Mouse (Mus musculus) hindbrain, postnatal 0 days (tissue): ENCODE results near the gene Nav2. TPM values are rescaled to one million over a fixed set of nuclear protein-coding genes. Genes with fewer than 3 reads are reported as not detected.
A peak's percentile ranks its signal among the peaks of the same experiment; 100 is the strongest.

Source experiments
- ATAC-seq: fragments of 200-750 bp; cut with Nextera tagmentation; 2 replicates; pipeline ENCODE4 v1.8.0; 2017; ENCODE audit warnings: mild to moderate bottlenecking, moderate TSS enrichment, moderate library complexity
- DNase-seq: peaks from one replicate; pipeline ENCODE4 v3.0.0-alpha.2; 2015; ENCODE audit warnings: low spot score
- H3K27ac ChIP-seq: fragments of 300-500 bp; sonication (generic); 2 replicates; pipeline ENCODE4 v1.5.1; 2014; ENCODE audit warnings: mild to moderate bottlenecking
- H3K27me3 ChIP-seq: fragments of 300-500 bp; sonication (generic); 2 replicates; pipeline ENCODE4 v1.6.1; 2014; ENCODE audit warnings: low read length, mixed read lengths; ENCODE audit not compliant: insufficient read depth
- H3K36me3 ChIP-seq: fragments of 300-500 bp; sonication (generic); 2 replicates; pipeline ENCODE4 v1.6.1; 2014; ENCODE audit warnings: low read length, mixed read lengths; ENCODE audit not compliant: insufficient read depth
- H3K4me1 ChIP-seq: fragments of 300-500 bp; sonication (generic); 2 replicates; pipeline ENCODE4 v1.6.1; 2014; ENCODE audit warnings: antibody characterized with exemption, low read length, mixed read lengths; ENCODE audit not compliant: insufficient read depth
- H3K4me2 ChIP-seq: fragments of 300-500 bp; sonication (generic); 2 replicates; pipeline ENCODE4 v1.6.1; 2014; ENCODE audit warnings: low read depth, mild to moderate bottlenecking, low read length, moderate library complexity, mixed read lengths
- H3K4me3 ChIP-seq: fragments of 300-500 bp; sonication (generic); 2 replicates; pipeline ENCODE4 v1.5.1; 2014; ENCODE audit warnings: low read length
- H3K9ac ChIP-seq: fragments of 300-500 bp; sonication (generic); replicated peaks from 2 replicates; pipeline ENCODE4 v1.6.1; 2014; ENCODE audit warnings: mild to moderate bottlenecking, low read length, moderate library complexity, mixed read lengths
- H3K9me3 ChIP-seq: fragments of 300-500 bp; sonication (generic); 2 replicates; pipeline ENCODE4 v1.6.1; 2016; ENCODE audit warnings: low read length, mixed read lengths
- CTCF ChIP-seq: IDR thresholded peaks from 2 replicates; pipeline ENCODE4 v1.5.1; 2016; ENCODE audit warnings: antibody characterized with exemption, control low read depth, low read depth
- WGBS: fragments of 180-500 bp; shearing (Covaris S2); extraction: QIAGEN DNeasy Blood & Tissue Kit; methylation state at CpG from one replicate; pipeline ENCODE4 v1.1.7; 2014; 5-methylcytosine and 5-hydroxymethylcytosine counted together
- polyA plus RNA-seq: library from polyadenylated mRNA; unstranded; fragments of >200 nt; fragmentation: Nextera tagmentation; extraction: Ambion mirVana; gene quantifications from 2 replicates; pipeline ENCODE4 v1.2.1, GENCODE M21; 2015
- total RNA-seq: library from RNA; depleted of rRNA; stranded (reverse); fragments of >200 nt; gene quantifications from 2 replicates; pipeline ENCODE4 v1.2.3, GENCODE M21; 2014

The Nav2 gene
- total and polyA plus RNA-seq, 2 experiments from 2014 or later: 20.1 to 64.7 TPM

- DNase-seq (no peak), ATAC-seq (no peak)
- H3K27ac ChIP-seq: no peak overlapping the region
- peaks cover 3% of the 10 kb centered on the region; the same call in 1 of the 2 replicates for H3K4me1 ChIP-seq
- H3K9ac ChIP-seq: no peak overlapping the region
- no peaks in the 10 kb centered on the region for H3K27me3 ChIP-seq
- no peaks in the 10 kb centered on the region; the same call in 1 of the 2 replicates for H3K36me3 ChIP-seq
- no peak for TF ChIP-seq CTCF
- no peaks in the 10 kb centered on the region for H3K9me3 ChIP-seq
- H3K4me2 ChIP-seq: no peak overlapping the region
- 59% methylated on average over 8 of the region's 8 CpGs for WGBS
- H3K4me3 ChIP-seq: no peak overlapping the region
These were observed 594.9 kb downstream of the Nav2 start for GRCm38 (mm10) chr7:49503419-49503818.

- no peak overlapping the region for H3K4me3 ChIP-seq
- ATAC-seq: 0 out of 2 replicates have a peak, but pooled peaks have one; percentile 20
- DNase-seq: no peak
- no peaks in the 10 kb centered on the region for H3K27me3 ChIP-seq
- H3K9me3 ChIP-seq: no peaks in the 10 kb centered on the region
- no peak overlapping the region for H3K9ac ChIP-seq
- no peaks in the 10 kb centered on the region; the same call in 1 of the 2 replicates for H3K36me3 ChIP-seq
- 0 out of 2 replicates have a peak overlapping the region, but pooled peaks have one; percentile 20 for H3K27ac ChIP-seq
- WGBS: 32% methylated on average over 2 of the region's 2 CpGs
- no peak overlapping the region for H3K4me2 ChIP-seq
- TF ChIP-seq CTCF: no peak
- H3K4me1 ChIP-seq: peaks cover 3% of the 10 kb centered on the region; the same call in 1 of the 2 replicates
These were observed 595.4 kb downstream of the Nav2 start for GRCm38 (mm10) chr7:49503881-49504280.

GRCm38 (mm10) chr7:49504297-49504696, 595.8 kb downstream of the Nav2 start:
- Histone ChIP-seq H3K4me1 (peaks cover 3% of the 10 kb centered on the region; the same call in 1 of the 2 replicates), H3K27ac (0 out of 2 replicates have a peak overlapping the region, but pooled peaks have one; percentile 20), H3K4me3 (no peak overlapping the region), H3K4me2 (no peak overlapping the region), H3K36me3 (no peaks in the 10 kb centered on the region), H3K9ac (no peak overlapping the region), H3K27me3 (no peaks in the 10 kb centered on the region), H3K9me3 (no peaks in the 10 kb centered on the region)
- DNase-seq (peak; percentile 37), ATAC-seq (0 out of 2 replicates have a peak, but pooled peaks have one; percentile 11)
- TF ChIP-seq CTCF: no peak
- 7% methylated on average over 3 of the region's 3 CpGs for WGBS

- Histone ChIP-seq H3K4me3 (no peak overlapping the region), H3K36me3 (no peaks in the 10 kb centered on the region), H3K27ac (0 out of 2 replicates have a peak overlapping the region, but pooled peaks have one; percentile 20), H3K27me3 (no peaks in the 10 kb centered on the region), H3K4me2 (no peak overlapping the region), H3K4me1 (peaks cover 3% of the 10 kb centered on the region; the same call in 1 of the 2 replicates), H3K9me3 (no peaks in the 10 kb centered on the region), H3K9ac (no peak overlapping the region)
- WGBS: 26% methylated on average over 2 of the region's 3 CpGs
- no peak for DNase-seq
- TF ChIP-seq CTCF: no peak
- no peak for ATAC-seq
These were observed 596.5 kb downstream of the Nav2 start for GRCm38 (mm10) chr7:49505024-49505423.

- no peak for DNase-seq
- Histone ChIP-seq H3K4me2 (no peak overlapping the region), H3K9ac (no peak overlapping the region), H3K4me3 (no peak overlapping the region), H3K27ac (no peak overlapping the region), H3K36me3 (no peaks in the 10 kb centered on the region), H3K9me3 (no peaks in the 10 kb centered on the region), H3K27me3 (no peaks in the 10 kb centered on the region), H3K4me1 (peaks cover 3% of the 10 kb centered on the region; the same call in 1 of the 2 replicates)
- no peak for ATAC-seq
- TF ChIP-seq CTCF: no peak
- 84% methylated on average over 12 of the region's 12 CpGs for WGBS
These were observed 597.7 kb downstream of the Nav2 start for GRCm38 (mm10) chr7:49506085-49506820.

- Histone ChIP-seq H3K9ac (no peak overlapping the region), H3K36me3 (no peaks in the 10 kb centered on the region), H3K27ac (no peak overlapping the region), H3K4me1 (peaks cover 7% of the 10 kb centered on the region; the same call in 1 of the 2 replicates), H3K4me2 (no peak overlapping the region), H3K4me3 (no peak overlapping the region), H3K27me3 (no peaks in the 10 kb centered on the region), H3K9me3 (no peaks in the 10 kb centered on the region)
- WGBS: 82% methylated on average over 7 of the region's 7 CpGs
- ATAC-seq: no peak
- TF ChIP-seq CTCF: no peak
- no peak for DNase-seq
These were observed 599.5 kb downstream of the Nav2 start for GRCm38 (mm10) chr7:49507943-49508506.
